10 mouse cellular contexts compared by ENCODE assay signal in the genomic region with DNA sequence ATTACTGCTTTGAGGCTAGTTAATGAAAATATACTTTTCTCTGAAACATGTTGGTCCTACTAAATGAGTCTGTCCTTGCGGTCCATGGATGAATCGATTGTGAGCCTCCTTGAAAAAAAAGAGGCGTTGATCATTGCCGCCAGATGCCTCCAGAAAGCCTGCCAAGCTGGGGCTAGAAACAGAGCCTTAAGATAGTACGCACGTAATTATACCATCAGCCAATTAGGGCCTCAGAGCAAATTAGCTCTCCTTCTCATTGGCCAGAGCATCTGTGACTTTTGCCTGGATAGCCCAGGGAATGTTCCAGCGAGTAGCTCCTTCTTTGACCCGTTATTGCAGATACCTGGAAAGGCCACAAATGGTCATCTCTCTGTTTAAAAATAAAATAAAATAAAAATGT. TPM values are rescaled to one million over a fixed set of nuclear protein-coding genes. Genes with fewer than 3 reads are reported as not detected.
A peak's percentile ranks its signal among the peaks of the same experiment; 100 is the strongest.
DNase-seq lines count a peak whose midpoint lies in the region; ATAC-seq and TF ChIP-seq lines count a peak whose summit lies in the region.
"Had no signal": no experiment of that assay in that cellular context is flagged by ENCODE, and none has a peak within 500 bp of the region (broad histone marks: within the 10 kb centered on the region; RNA-seq: fewer than 3 reads in every experiment).

No protein-coding gene starts in this region.

- TF ChIP-seq EP300 in lung, postnatal 0 days (IDR thresholded peaks at IDR 0.05): no peak

- H3K27me3 ChIP-seq in lung, postnatal 0 days (replicated peaks; ENCODE audit: insufficient read depth, low read length): no peaks in the 10 kb centered on the region

- WGBS in lung, postnatal 0 days: 52% methylated on average over 8 of the region's 8 CpGs

- H3K27ac ChIP-seq in lung, postnatal 0 days (ENCODE audit: low read length): no peak overlapping the region
- H3K27ac ChIP-seq: gastrocnemius, adult 2 months had no signal

- no peaks in the 10 kb centered on the region for H3K4me1 ChIP-seq in lung, postnatal 0 days (ENCODE audit: insufficient read depth, low read depth, low read length)

- no peak for TF ChIP-seq CTCF in lung, postnatal 0 days (IDR thresholded peaks at IDR 0.05)

- no peak overlapping the region for H3K9ac ChIP-seq in lung, postnatal 0 days (replicated peaks; ENCODE audit: low read depth)

- H3K36me3 ChIP-seq in lung, postnatal 0 days (ENCODE audit: insufficient read depth, low read length): no peaks in the 10 kb centered on the region

- no peak overlapping the region for H3K4me3 ChIP-seq in lung, postnatal 0 days (ENCODE audit: low read depth, low read length)
- H3K4me3 ChIP-seq: gastrocnemius, adult 2 months had no signal

- no peak for ATAC-seq in lung, postnatal 0 days
- no peak for ATAC-seq in CD4-positive, CD25-positive, alpha-beta regulatory T cell, adult 4 months

- no peaks in the 10 kb centered on the region for H3K9me3 ChIP-seq in lung, postnatal 0 days (ENCODE audit: low read length)

- peak; percentile 26 to 31 for DNase-seq in frontal cortex, postnatal 10 days (ENCODE audit: low spot score in 2 of 2)
- DNase-seq in frontal cortex, postnatal 14 days (ENCODE audit: low spot score in 2 of 2): no peak
- peak; percentile 89 for DNase-seq in MN1 (ENCODE audit: low spot score)
- DNase-seq in cerebellum, postnatal 25 days: peak; percentile 73 to 79
- peak; percentile 34 for DNase-seq in lung, postnatal 0 days (ENCODE audit: low spot score)
- no peak for DNase-seq in heart, postnatal 25 days (ENCODE audit: low spot score)
- no peak for DNase-seq in kidney, adult 8-10 months
- DNase-seq: gastrocnemius, adult 2 months had no signal

- intact Hi-C loops in heart, postnatal 25 days (cut with DNase I): no loop called here

- H3K4me2 ChIP-seq in lung, postnatal 0 days (replicated peaks; ENCODE audit: low read depth, low read length): no peak overlapping the region

RNA-seq across cellular contexts. Expression of a gene that starts 7.6 kb away (rescaled TPM):
- not detected in 2 replicates for polyA plus RNA-seq in lung, postnatal 0 days (2015; fragmentation: Nextera tagmentation; extraction: Ambion mirVana)
- polyA plus RNA-seq in CD4-positive, CD25-positive, alpha-beta regulatory T cell, adult 4 months (2017; shearing (Covaris generic)): not detected
- total RNA-seq in heart, postnatal 25 days (2021): not detected
- total RNA-seq: gastrocnemius, adult 2 months had no signal
- polyA plus RNA-seq: C2C12 had no signal

RNA-seq across cellular contexts. Expression of a gene that starts 27.8 kb away (rescaled TPM):
- polyA plus RNA-seq in lung, postnatal 0 days (2015; fragmentation: Nextera tagmentation; extraction: Ambion mirVana): 9.5 and 10.0 TPM in 2 replicates
- 10 to 100 TPM; 16.4 to 18.5 TPM for polyA plus RNA-seq in CD4-positive, CD25-positive, alpha-beta regulatory T cell, adult 4 months (2017; shearing (Covaris generic))
- 10 to 100 TPM; 10.9 to 11.8 TPM for total RNA-seq in heart, postnatal 25 days (2021)

Comparison
In these comparisons a context has a peak if more than half of its experiments do, and no peak if none do; other contexts are left out.
1. DNase-seq: peak in frontal cortex, postnatal 10 days (2 of 2), MN1 (single experiment), cerebellum, postnatal 25 days (2 of 2) and lung, postnatal 0 days (single experiment); none in frontal cortex, postnatal 14 days (0 of 2), heart, postnatal 25 days (single experiment) and kidney, adult 8-10 months (0 of 2).